Mouse (Mus musculus) left cerebral cortex, postnatal 25 days (tissue): ENCODE data around the gene Bax. TPM values are rescaled to one million over a fixed set of nuclear protein-coding genes. Genes with fewer than 3 reads are reported as not detected.
A peak's percentile ranks its signal among the peaks of the same experiment; 100 is the strongest.

Source experiments
- DNase-seq, 2 experiments: peaks; one replicate each; pipeline ENCODE4 v3.0.0; 2022; ENCODE audit warnings: low spot score in 2 of 2, mixed read lengths in 1 of 2
- intact Hi-C: fragments of 180-260 bp; cut with DNase I; formaldehyde crosslinking; loops from one replicate; pipeline ENCODE4 v1.15.1; 2025
- microRNA-seq, 2 experiments: library from miRNA; unstranded; fragments of <30 nt; microRNA quantifications; one replicate each; pipeline ENCODE4 v1.2.0; 2022
- total RNA-seq, 2 experiments: library from RNA; stranded (reverse); gene quantifications; 2 replicates each; pipeline ENCODE4 v1.2.3; 2021

Gene Bax
- total RNA-seq, 2 experiments from 2014 or later = 67.0 to 69.8 TPM

- intact Hi-C loops = loop anchor here (2.0 kb wide), 1 partner anchor 30 kb away; the partner anchor contains the start of gene Kcna7
- DNase-seq = peak; percentile 100
These were observed 32.3 kb downstream of the Bax start, which contains the start of gene Gys1 for GRCm38 (mm10) chr7:45434203-45435015. TSS of gene Gys1 (plus strand) at chr7:45434844.

DNA sequence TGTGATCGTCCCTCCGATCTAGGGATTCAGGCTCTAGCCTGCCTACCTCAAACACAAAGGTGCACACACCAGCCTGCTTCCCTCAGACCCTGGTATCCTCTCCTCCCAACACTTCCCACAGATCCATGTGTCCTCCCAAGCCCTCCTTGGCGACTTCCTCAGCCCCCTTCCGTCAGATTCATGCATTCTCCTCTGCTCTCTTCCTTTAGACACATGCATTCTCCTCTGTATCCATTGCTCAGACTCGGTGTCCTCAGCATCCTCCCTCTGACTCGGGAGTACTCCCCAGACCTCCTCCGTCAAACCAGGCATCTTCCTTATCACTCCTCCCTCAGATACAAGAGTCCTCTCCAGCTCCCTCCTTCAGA lies 32.9 kb downstream of the Bax start:
- no peak for DNase-seq
- intact Hi-C loops = loop anchor here (2.0 kb wide), 1 partner anchor 29 kb away; the partner anchor contains the start of gene Kcna7

DNA sequence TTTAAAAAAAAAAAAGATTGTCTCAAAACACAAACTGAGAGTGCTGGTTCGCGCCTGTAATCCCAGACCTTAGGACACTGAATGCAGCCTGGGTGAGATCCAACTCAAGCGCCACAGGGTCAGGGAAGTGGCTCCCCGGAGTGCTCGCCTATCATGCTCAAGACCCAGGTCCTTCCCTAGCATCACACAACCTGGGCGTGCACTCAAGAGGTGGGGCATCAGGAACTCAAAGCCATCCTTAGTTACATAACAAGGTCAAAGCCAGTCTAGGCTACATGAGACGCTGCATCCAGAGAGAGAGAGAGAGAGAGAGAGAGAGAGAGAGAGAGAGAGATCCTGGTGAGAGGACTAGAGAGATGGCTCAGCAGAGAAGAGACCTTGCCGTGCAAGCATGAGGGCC lies 40.1 kb downstream of the Bax start:
- intact Hi-C loops = no loop called here
- DNase-seq = no peak

GRCm38 (mm10) chr7:45421194-45421593 lies 45.5 kb downstream of the Bax start:
- intact Hi-C loops = no loop called here
- no peak for DNase-seq

GRCm38 (mm10) chr7:45420615-45420919 lies 46.1 kb downstream of the Bax start, which contains the start of gene Lhb:
TSS of gene Lhb (plus strand) at chr7:45420820.
- no peak for DNase-seq
- intact Hi-C loops = no loop called here

GRCm38 (mm10) chr7:45419859-45420614 lies 46.7 kb downstream of the Bax start:
- intact Hi-C loops = no loop called here
- DNase-seq = no peak

GRCm38 (mm10) chr7:45417962-45418492 lies 48.7 kb downstream of the Bax start:
- no peak for DNase-seq
- intact Hi-C loops = no loop called here

GRCm38 (mm10) chr7:45415636-45416035 lies 51.1 kb downstream of the Bax start:
- peak; percentile 17 to 64 for DNase-seq
- intact Hi-C loops = no loop called here

GRCm38 (mm10) chr7:45414740-45415224 lies 51.9 kb downstream of the Bax start:
- intact Hi-C loops = no loop called here
- DNase-seq = no peak

GRCm38 (mm10) chr7:45413864-45414739 lies 52.6 kb downstream of the Bax start:
- DNase-seq = no peak
- intact Hi-C loops = no loop called here

DNA sequence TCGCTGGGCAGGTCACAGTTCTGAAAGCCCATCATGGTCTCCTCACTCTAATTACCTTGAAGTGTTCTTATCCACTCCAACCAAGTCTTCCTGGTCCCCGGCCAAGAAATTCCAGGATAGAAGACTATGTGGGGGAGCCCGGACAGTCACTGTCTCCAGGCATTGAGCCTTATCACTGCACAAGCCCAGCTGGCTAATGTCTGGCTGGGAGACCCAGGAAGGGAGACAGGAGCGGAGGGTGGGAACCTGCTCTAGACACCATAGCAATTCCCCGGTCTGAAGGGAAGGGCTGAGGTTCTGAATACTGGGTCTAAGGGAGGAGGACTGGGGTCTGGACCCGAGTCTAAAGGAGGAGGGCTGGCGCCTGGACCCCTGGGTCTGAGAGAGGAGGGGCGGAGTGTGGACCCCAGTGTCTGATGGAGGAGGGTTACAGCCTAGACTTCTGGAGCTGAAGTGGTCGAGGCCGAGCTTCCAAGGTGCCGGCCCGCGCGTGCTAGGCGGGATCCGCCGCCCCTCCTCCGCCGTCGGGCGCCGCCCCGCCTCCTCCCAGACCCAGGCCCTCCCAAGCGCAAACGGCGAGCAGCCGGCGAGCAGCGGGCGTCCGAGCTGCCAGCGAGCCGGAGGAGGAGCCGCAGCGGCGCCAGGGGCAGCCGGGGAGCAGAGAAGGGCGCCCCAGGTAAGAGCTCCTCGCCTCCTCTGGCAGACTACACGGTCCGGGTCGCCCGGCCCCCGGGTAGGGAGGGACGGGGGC lies 53.4 kb downstream of the Bax start, which contains the start of gene Ntf5:
Ntf5 (plus strand) TSS at position 583 of the 751 bp plus-strand sequence.
- DNase-seq = no peak
- intact Hi-C loops = no loop called here

- DNase-seq = no peak
- intact Hi-C loops = no loop called here
These were observed 54.3 kb downstream of the Bax start for GRCm38 (mm10) chr7:45412421-45412820.

Small RNAs within 50 kb of the gene (microRNA-seq; reads per million reads assigned to microRNA genes)
- gene Gm22133 = 0 reads per million in 2 experiments

Other genes with a start within 250 kb of the Bax start
- gene Cd37, start 227.8 kb downstream of the Bax start, total RNA-seq = 1 to 10 TPM; 2.5 to 4.4 TPM
- 1 to 10 TPM; 1.6 to 1.9 TPM for gene Slc6a16, start 225.8 kb downstream of the Bax start, total RNA-seq
- under 1 TPM in 1 of 2 experiments, not detected in 1; 0.23 TPM for gene Slc6a21, start 189.4 kb downstream of the Bax start, total RNA-seq
- 10 to 100 TPM; 13.2 to 24.9 TPM for gene Trpm4, start 133.1 kb downstream of the Bax start, total RNA-seq
- gene Hrc, start 131.6 kb downstream of the Bax start, total RNA-seq = under 1 TPM; 0.23 to 0.94 TPM
- gene Ppfia3, start 99.9 kb downstream of the Bax start, total RNA-seq = 100 to 1,000 TPM; 151 to 152 TPM
- gene Lin7b, start 96.3 kb downstream of the Bax start, total RNA-seq = 100 to 1,000 TPM; 170 to 176 TPM
- gene Snrnp70, start 71.2 kb downstream of the Bax start, total RNA-seq = 100 to 1,000 TPM; 341 to 386 TPM
- gene Kcna7, start 61.2 kb downstream of the Bax start, total RNA-seq = not detected
- gene Ntf5, start 53.2 kb downstream of the Bax start, total RNA-seq = under 1 TPM in 1 of 2 experiments, not detected in 1; 0.16 TPM
- gene Lhb, start 46.1 kb downstream of the Bax start, total RNA-seq = not detected
- gene Gys1, start 32.1 kb downstream of the Bax start, total RNA-seq = 10 to 100 TPM; 15.7 to 16.5 TPM
- gene Ruvbl2, start 28.8 kb downstream of the Bax start, total RNA-seq = 10 to 100 TPM; 30.4 to 33.0 TPM
- 100 to 1,000 TPM; 207 to 225 TPM for gene Ftl1, start 7.0 kb downstream of the Bax start, total RNA-seq
- not detected for gene Tulp2, start 15.0 kb upstream of the Bax start, total RNA-seq
- under 1 TPM in 1 of 2 experiments, not detected in 1; 0.73 TPM for gene Gm45808, start 19.9 kb upstream of the Bax start, total RNA-seq
- gene Dhdh, start 21.9 kb upstream of the Bax start, total RNA-seq = 1 to 10 TPM; 2.7 to 4.0 TPM
- 100 to 1,000 TPM; 103 to 105 TPM for gene Nucb1, start 43.5 kb upstream of the Bax start, total RNA-seq
- gene Ppp1r15a, start 59.4 kb upstream of the Bax start, total RNA-seq = 10 to 100 TPM; 22.0 to 22.2 TPM
- gene Plekha4, start 59.4 kb upstream of the Bax start, total RNA-seq = 1 to 10 TPM; 1.2 to 2.7 TPM
- under 1 TPM in 1 of 2 experiments, not detected in 1; 0.25 TPM for gene Hsd17b14, start 88.0 kb upstream of the Bax start, total RNA-seq
- gene Bcat2, start 103.3 kb upstream of the Bax start, total RNA-seq = 10 to 100 TPM; 23.0 to 23.6 TPM
- gene Fgf21, start 148.6 kb upstream of the Bax start, total RNA-seq = not detected
- gene Fut1, start 150.4 kb upstream of the Bax start, total RNA-seq = under 1 TPM in 1 of 2 experiments, not detected in 1; 0.21 TPM
- not detected for gene Izumo1, start 154.9 kb upstream of the Bax start, total RNA-seq
- gene Rasip1, start 160.6 kb upstream of the Bax start, total RNA-seq = 1 to 10 TPM; 8.1 to 8.2 TPM
- 1 to 10 TPM; 2.4 to 3.6 TPM for gene Mamstr, start 173.1 kb upstream of the Bax start, total RNA-seq
- gene Fut2, start 199.5 kb upstream of the Bax start, total RNA-seq = under 1 TPM in 1 of 2 experiments, not detected in 1; 0.21 TPM
- 1 to 10 TPM; 3.4 to 3.5 TPM for gene Ntn5, start 217.1 kb upstream of the Bax start, total RNA-seq
- gene Sec1, start 227.5 kb upstream of the Bax start, total RNA-seq = under 1 TPM; 0.37 to 0.48 TPM
- gene Car11, start 232.9 kb upstream of the Bax start, total RNA-seq = 100 to 1,000 TPM; 184 to 223 TPM
- 100 to 1,000 TPM in 1 of 2 experiments, 10 to 100 TPM in 1; 66.2 to 147 TPM for gene Dbp, start 238.2 kb upstream of the Bax start, total RNA-seq
- 100 to 1,000 TPM; 315 to 323 TPM for gene Rpl18, start 248.6 kb upstream of the Bax start, total RNA-seq